Mouse (Mus musculus): ENCODE data around the gene Iqck. TPM values are rescaled to one million over a fixed set of nuclear protein-coding genes. Genes with fewer than 3 reads are reported as not detected.

Iqck gene
- polyA plus RNA-seq, 1 experiment = 0.84 TPM

DNA sequence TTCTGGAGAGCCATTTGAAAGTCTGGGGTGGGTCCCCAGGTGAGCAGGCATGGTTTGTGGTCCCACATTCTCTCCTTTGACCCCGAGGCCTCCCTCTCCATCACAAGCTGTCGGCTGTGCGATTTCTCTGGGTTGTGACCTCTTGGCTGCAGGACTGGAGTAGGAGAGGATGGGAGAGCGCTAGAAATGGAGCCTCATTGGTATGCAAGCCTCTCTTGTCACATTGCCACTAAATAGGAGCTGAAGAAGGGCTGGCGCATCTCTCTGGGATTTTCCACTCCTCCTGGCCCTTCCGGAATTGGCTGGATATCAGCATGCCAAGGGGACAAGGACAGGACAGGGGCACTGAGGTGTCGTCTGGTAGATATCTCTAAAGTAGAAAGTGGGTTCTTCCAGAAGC, 109.6 kb downstream of the Iqck start:
- Histone ChIP-seq H3K79me2 (ENCODE audit: control insufficient read depth, insufficient read depth) (no peaks in the 10 kb centered on the region), H3ac (ENCODE audit: control insufficient read depth, insufficient read length) (no peak overlapping the region), H3K4me2 (ENCODE audit: low read depth) (no peak overlapping the region), H3K36me3 (ENCODE audit: control insufficient read depth, insufficient read depth) (no peaks in the 10 kb centered on the region), H3K4me3 (no peak overlapping the region), H3K27me3 (ENCODE audit: control insufficient read depth, insufficient read depth, insufficient read length) (no peaks in the 10 kb centered on the region)
- no peak for TF ChIP-seq SRF (IDR thresholded peaks at IDR 0.05; ENCODE audit: control insufficient read depth, insufficient read length, low read depth)
- TF ChIP-seq MYOG (IDR thresholded peaks at IDR 0.05; ENCODE audit: control insufficient read depth in 1 of 3, insufficient read depth in 1 of 3, insufficient read length in 2 of 3, low read depth in 2 of 3) = no peak
- no peak for TF ChIP-seq TCF12 (IDR thresholded peaks at IDR 0.05; ENCODE audit: insufficient read depth, poor library complexity, severe bottlenecking)
- no peak for TF ChIP-seq MAX (IDR thresholded peaks at IDR 0.05; ENCODE audit: low read depth)
- TF ChIP-seq USF1 (IDR thresholded peaks at IDR 0.05; ENCODE audit: low read depth) = no peak
- TF ChIP-seq MYOD1 (IDR thresholded peaks at IDR 0.05; ENCODE audit: control insufficient read depth in 1 of 3, insufficient read length in 2 of 3, low read depth in 2 of 3) = no peak
- no peak for TF ChIP-seq TCF3 (IDR thresholded peaks at IDR 0.05; ENCODE audit: insufficient read length, low read depth)
- TF ChIP-seq POLR2A (IDR thresholded peaks at IDR 0.05; ENCODE audit: insufficient read length, low read depth) = no peak

DNA sequence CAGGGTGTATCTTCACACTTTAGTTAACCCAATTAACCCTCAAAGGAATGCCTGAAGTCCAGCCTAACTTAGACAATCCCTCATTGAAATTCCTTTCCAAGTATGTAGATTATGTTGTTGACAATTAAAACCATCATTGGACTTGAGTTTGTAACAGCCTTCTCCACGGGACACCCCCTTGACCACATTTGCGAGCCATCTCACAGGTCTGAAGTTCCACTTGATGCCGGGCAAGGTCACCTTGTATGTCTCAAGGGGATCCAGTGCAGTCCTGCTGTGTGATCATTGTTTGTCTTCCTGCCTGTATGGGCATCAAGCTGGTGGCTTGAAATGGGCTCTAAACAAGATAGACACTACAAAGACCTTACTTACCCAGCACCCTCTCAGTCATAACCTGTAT, 113.3 kb downstream of the Iqck start:
- Histone ChIP-seq H3ac (ENCODE audit: control insufficient read depth, insufficient read length) (no peak overlapping the region), H3K79me2 (ENCODE audit: control insufficient read depth, insufficient read depth) (no peaks in the 10 kb centered on the region), H3K4me2 (ENCODE audit: low read depth) (no peak overlapping the region), H3K27me3 (ENCODE audit: control insufficient read depth, insufficient read depth, insufficient read length) (no peaks in the 10 kb centered on the region), H3K36me3 (ENCODE audit: control insufficient read depth, insufficient read depth) (peaks cover 4% of the 10 kb centered on the region), H3K4me3 (no peak overlapping the region)
- TF ChIP-seq USF1 (IDR thresholded peaks at IDR 0.05; ENCODE audit: low read depth) (no peak), MAX (IDR thresholded peaks at IDR 0.05; ENCODE audit: low read depth) (no peak), REST (IDR thresholded peaks at IDR 0.05; ENCODE audit: insufficient read depth, insufficient read length) (no peak)

DNA sequence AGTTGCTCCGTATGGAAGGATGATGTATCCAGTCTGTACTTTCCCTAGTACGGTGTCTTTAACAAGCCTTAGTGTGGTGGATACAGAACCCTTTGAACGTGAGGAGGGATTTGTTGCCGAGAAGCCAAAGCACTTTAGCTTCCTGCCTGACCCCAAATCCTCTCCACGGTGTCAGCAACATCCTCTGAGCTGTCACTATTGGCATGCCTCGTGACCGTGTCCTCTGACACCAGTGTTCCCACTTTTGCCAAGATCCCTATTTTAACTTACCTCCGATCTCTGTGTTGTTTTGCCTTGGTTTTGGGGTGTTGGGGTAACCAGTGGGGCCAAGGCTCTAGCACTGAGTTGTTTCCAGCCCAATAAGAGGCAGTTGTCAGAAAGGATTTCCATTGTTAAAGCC, 115.9 kb downstream of the Iqck start:
- Histone ChIP-seq H3K4me2 (ENCODE audit: low read depth) (no peak overlapping the region), H3K4me3 (no peak overlapping the region), H3ac (ENCODE audit: control insufficient read depth, insufficient read length) (no peak overlapping the region), H3K79me2 (ENCODE audit: control insufficient read depth, insufficient read depth) (no peaks in the 10 kb centered on the region), H3K27me3 (ENCODE audit: control insufficient read depth, insufficient read depth, insufficient read length) (no peaks in the 10 kb centered on the region), H3K36me3 (ENCODE audit: control insufficient read depth, insufficient read depth) (peaks cover 4% of the 10 kb centered on the region)
- TF ChIP-seq MAX (IDR thresholded peaks at IDR 0.05; ENCODE audit: low read depth) (no peak), SRF (IDR thresholded peaks at IDR 0.05; ENCODE audit: control insufficient read depth, insufficient read length, low read depth) (no peak), POLR2AphosphoS2 (IDR thresholded peaks at IDR 0.05; ENCODE audit: insufficient read length, low read depth) (no peak), TCF3 (IDR thresholded peaks at IDR 0.05; ENCODE audit: insufficient read length, low read depth) (no peak), REST (IDR thresholded peaks at IDR 0.05; ENCODE audit: insufficient read depth, insufficient read length) (no peak), POLR2A (IDR thresholded peaks at IDR 0.05; ENCODE audit: insufficient read length, low read depth) (no peak), TCF12 (IDR thresholded peaks at IDR 0.05; ENCODE audit: insufficient read depth, poor library complexity, severe bottlenecking) (no peak), E2F4 (IDR thresholded peaks at IDR 0.05; ENCODE audit: insufficient read depth) (no peak), CEBPB (IDR thresholded peaks at IDR 0.05; ENCODE audit: insufficient read depth, poor library complexity, severe bottlenecking) (no peak)

DNA sequence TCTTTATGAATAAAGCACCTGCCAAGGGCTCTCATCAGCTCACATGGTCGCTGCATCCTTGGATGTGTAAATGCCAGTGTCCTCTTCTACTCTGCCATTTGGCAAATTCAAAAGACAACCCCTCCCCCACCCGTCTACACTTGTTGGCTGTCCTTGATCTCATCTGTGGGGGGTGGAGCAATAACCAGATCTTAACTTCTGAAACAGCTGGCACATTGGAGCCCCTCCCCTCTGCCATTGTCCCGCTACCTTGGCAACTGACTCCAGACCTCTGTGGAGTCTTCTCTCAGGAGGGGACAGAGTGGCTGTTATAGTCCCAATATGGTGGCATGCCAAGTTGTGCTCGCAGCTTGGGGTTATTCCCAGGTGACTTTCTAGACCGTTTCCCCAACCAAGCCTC, 116.8 kb downstream of the Iqck start:
- Histone ChIP-seq H3K79me2 (ENCODE audit: control insufficient read depth, insufficient read depth) (no peaks in the 10 kb centered on the region), H3ac (ENCODE audit: control insufficient read depth, insufficient read length) (no peak overlapping the region), H3K4me3 (no peak overlapping the region), H3K36me3 (ENCODE audit: control insufficient read depth, insufficient read depth) (peaks cover 4% of the 10 kb centered on the region), H3K4me2 (ENCODE audit: low read depth) (no peak overlapping the region), H3K27me3 (ENCODE audit: control insufficient read depth, insufficient read depth, insufficient read length) (no peaks in the 10 kb centered on the region)
- TF ChIP-seq POLR2AphosphoS2 (IDR thresholded peaks at IDR 0.05; ENCODE audit: insufficient read length, low read depth) (no peak), REST (IDR thresholded peaks at IDR 0.05; ENCODE audit: insufficient read depth, insufficient read length) (no peak), TCF3 (IDR thresholded peaks at IDR 0.05; ENCODE audit: insufficient read length, low read depth) (no peak), POLR2A (IDR thresholded peaks at IDR 0.05; ENCODE audit: insufficient read length, low read depth) (no peak), MYOD1 (IDR thresholded peaks at IDR 0.05; ENCODE audit: control insufficient read depth in 1 of 3, insufficient read length in 2 of 3, low read depth in 2 of 3) (no peak), TCF12 (IDR thresholded peaks at IDR 0.05; ENCODE audit: insufficient read depth, poor library complexity, severe bottlenecking) (no peak), USF1 (IDR thresholded peaks at IDR 0.05; ENCODE audit: low read depth) (no peak), E2F4 (IDR thresholded peaks at IDR 0.05; ENCODE audit: insufficient read depth) (no peak)

DNA sequence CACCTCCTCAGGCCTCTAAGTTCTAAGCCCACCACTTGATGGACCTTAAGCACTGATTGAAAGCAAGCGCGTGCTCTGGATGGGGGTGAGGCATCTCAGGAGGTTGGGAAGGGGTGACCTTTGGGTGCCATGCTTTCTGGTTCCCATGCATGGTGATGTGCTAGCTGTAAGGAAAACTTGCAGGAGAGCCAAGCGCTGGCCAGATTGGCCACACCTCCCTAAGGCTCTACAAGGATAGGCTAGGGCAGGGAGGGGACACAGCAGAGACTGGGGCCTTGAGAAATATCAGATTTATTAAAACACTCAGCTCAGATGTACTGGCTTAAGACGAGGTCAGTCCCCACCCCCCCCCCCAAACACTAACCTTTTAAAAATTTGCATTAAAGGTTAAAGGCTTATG, 117.8 kb downstream of the Iqck start:
- H3K79me2 ChIP-seq (ENCODE audit: control insufficient read depth, insufficient read depth) = no peaks in the 10 kb centered on the region
- peaks cover 9% of the 10 kb centered on the region for H3K36me3 ChIP-seq (ENCODE audit: control insufficient read depth, insufficient read depth)
- H3K4me3 ChIP-seq = no peak overlapping the region
- H3K4me2 ChIP-seq (ENCODE audit: low read depth) = no peak overlapping the region
- no peak for TF ChIP-seq E2F4 (IDR thresholded peaks at IDR 0.05; ENCODE audit: insufficient read depth)
- TF ChIP-seq MYOD1 (IDR thresholded peaks at IDR 0.05; ENCODE audit: control insufficient read depth in 1 of 3, insufficient read length in 2 of 3, low read depth in 2 of 3) = no peak
- no peak for TF ChIP-seq TCF3 (IDR thresholded peaks at IDR 0.05; ENCODE audit: insufficient read length, low read depth)
- no peak for TF ChIP-seq USF1 (IDR thresholded peaks at IDR 0.05; ENCODE audit: low read depth)
- TF ChIP-seq CEBPB (IDR thresholded peaks at IDR 0.05; ENCODE audit: insufficient read depth, poor library complexity, severe bottlenecking) = no peak
- TF ChIP-seq TCF12 (IDR thresholded peaks at IDR 0.05; ENCODE audit: insufficient read depth, poor library complexity, severe bottlenecking) = no peak
- TF ChIP-seq REST (IDR thresholded peaks at IDR 0.05; ENCODE audit: insufficient read depth, insufficient read length) = no peak
- no peak for TF ChIP-seq POLR2A (IDR thresholded peaks at IDR 0.05; ENCODE audit: insufficient read length, low read depth)
- no peak for TF ChIP-seq MAX (IDR thresholded peaks at IDR 0.05; ENCODE audit: low read depth)
- TF ChIP-seq SRF (IDR thresholded peaks at IDR 0.05; ENCODE audit: control insufficient read depth, insufficient read length, low read depth) = no peak
- TF ChIP-seq MYOG (IDR thresholded peaks at IDR 0.05; ENCODE audit: control insufficient read depth in 1 of 3, insufficient read depth in 1 of 3, insufficient read length in 2 of 3, low read depth in 2 of 3) = no peak
- no peak for TF ChIP-seq POLR2AphosphoS2 (IDR thresholded peaks at IDR 0.05; ENCODE audit: insufficient read length, low read depth)
- H3ac ChIP-seq (ENCODE audit: control insufficient read depth, insufficient read length) = no peak overlapping the region
- H3K27me3 ChIP-seq (ENCODE audit: control insufficient read depth, insufficient read depth, insufficient read length) = no peaks in the 10 kb centered on the region

All from myocyte (in vitro differentiated cells).